Mouse (Mus musculus) stomach, embryonic 16.5 days (tissue): ENCODE measurements around the gene Kif3a. TPM values are rescaled to one million over a fixed set of nuclear protein-coding genes. Genes with fewer than 3 reads are reported as not detected.
A peak's percentile ranks its signal among the peaks of the same experiment; 100 is the strongest.

Experiments
- ATAC-seq: fragments of 200-750 bp; cut with Nextera tagmentation; 2 replicates; pipeline ENCODE4 v1.8.0; 2017; ENCODE audit warnings: moderate number of reproducible peaks, moderate TSS enrichment; ENCODE audit not compliant: insufficient read depth, low FRiP score
- H3K27ac ChIP-seq: fragments of 300-500 bp; sonication (generic); 2 replicates; pipeline ENCODE4 v1.5.1; 2014; ENCODE audit warnings: low read length
- H3K27me3 ChIP-seq: fragments of 300-500 bp; sonication (generic); 2 replicates; pipeline ENCODE4 v1.6.1; 2014; ENCODE audit warnings: low read length, control low read depth, mixed read lengths; ENCODE audit not compliant: control insufficient read depth, insufficient read depth
- H3K36me3 ChIP-seq: fragments of 300-500 bp; sonication (generic); 2 replicates; pipeline ENCODE4 v1.6.1; 2014; ENCODE audit warnings: low read length; ENCODE audit not compliant: control insufficient read depth, insufficient read depth
- H3K4me1 ChIP-seq: fragments of 300-500 bp; sonication (generic); 2 replicates; pipeline ENCODE4 v1.6.1; 2014; ENCODE audit warnings: low read length, control low read depth, mixed read lengths; ENCODE audit not compliant: control insufficient read depth, insufficient read depth
- H3K4me2 ChIP-seq: fragments of 300-500 bp; sonication (generic); 2 replicates; pipeline ENCODE4 v1.6.1; 2014; ENCODE audit warnings: low read depth, low read length, mixed read lengths
- H3K4me3 ChIP-seq: fragments of 300-500 bp; sonication (generic); replicated peaks from 2 replicates; pipeline ENCODE4 v1.5.1; 2014; ENCODE audit warnings: mild to moderate bottlenecking, low read length
- H3K9ac ChIP-seq: fragments of 300-500 bp; sonication (generic); 2 replicates; pipeline ENCODE4 v1.6.1; 2014; ENCODE audit warnings: low read length
- H3K9me3 ChIP-seq: fragments of 300-500 bp; sonication (generic); replicated peaks from 2 replicates; pipeline ENCODE4 v1.6.1; 2016; ENCODE audit warnings: low read length, control low read depth; ENCODE audit not compliant: control insufficient read depth
- WGBS: fragments of 180-500 bp; shearing (Covaris S2); extraction: QIAGEN DNeasy Blood & Tissue Kit; methylation state at CpG from one replicate; pipeline ENCODE4 v1.1.7; 2014; 5-methylcytosine and 5-hydroxymethylcytosine counted together
- polyA plus RNA-seq: library from polyadenylated mRNA; unstranded; fragments of >200 nt; fragmentation: Nextera tagmentation; extraction: Ambion mirVana; gene quantifications from 2 replicates; pipeline ENCODE4 v1.2.1, GENCODE M21; 2015

Gene Kif3a
- polyA plus RNA-seq, 1 experiment from 2014 or later, result 57.0 TPM

GRCm38 (mm10) chr11:53539002-53539491 lies 28.1 kb upstream of the Kif3a start:
- H3K27me3 ChIP-seq, result no peaks in the 10 kb centered on the region
- no peaks in the 10 kb centered on the region for H3K4me1 ChIP-seq
- WGBS, result 73% methylated on average over 15 of the region's 15 CpGs
- no peaks in the 10 kb centered on the region for H3K9me3 ChIP-seq
- peaks cover 21% of the 10 kb centered on the region for H3K36me3 ChIP-seq
- no peak for ATAC-seq
- H3K4me2 ChIP-seq, result no peak overlapping the region
- H3K9ac ChIP-seq, result no peak overlapping the region
- H3K4me3 ChIP-seq, result no peak overlapping the region
- H3K27ac ChIP-seq, result no peak overlapping the region

GRCm38 (mm10) chr11:53540394-53540793 lies 26.8 kb upstream of the Kif3a start:
- Histone ChIP-seq H3K9me3 (no peaks in the 10 kb centered on the region), H3K9ac (no peak overlapping the region), H3K4me1 (no peaks in the 10 kb centered on the region), H3K36me3 (peaks cover 19% of the 10 kb centered on the region), H3K4me3 (no peak overlapping the region), H3K27ac (no peak overlapping the region), H3K4me2 (no peak overlapping the region), H3K27me3 (no peaks in the 10 kb centered on the region)
- 92% methylated on average over 3 of the region's 3 CpGs for WGBS
- ATAC-seq, result no peak

GRCm38 (mm10) chr11:53541222-53541621 lies 26.0 kb upstream of the Kif3a start:
- Histone ChIP-seq H3K4me3 (no peak overlapping the region), H3K27ac (no peak overlapping the region), H3K9ac (no peak overlapping the region), H3K4me1 (no peaks in the 10 kb centered on the region), H3K9me3 (no peaks in the 10 kb centered on the region), H3K36me3 (peaks cover 15% of the 10 kb centered on the region), H3K27me3 (no peaks in the 10 kb centered on the region), H3K4me2 (no peak overlapping the region)
- 81% methylated on average over 11 of the region's 11 CpGs for WGBS
- no peak for ATAC-seq

DNA sequence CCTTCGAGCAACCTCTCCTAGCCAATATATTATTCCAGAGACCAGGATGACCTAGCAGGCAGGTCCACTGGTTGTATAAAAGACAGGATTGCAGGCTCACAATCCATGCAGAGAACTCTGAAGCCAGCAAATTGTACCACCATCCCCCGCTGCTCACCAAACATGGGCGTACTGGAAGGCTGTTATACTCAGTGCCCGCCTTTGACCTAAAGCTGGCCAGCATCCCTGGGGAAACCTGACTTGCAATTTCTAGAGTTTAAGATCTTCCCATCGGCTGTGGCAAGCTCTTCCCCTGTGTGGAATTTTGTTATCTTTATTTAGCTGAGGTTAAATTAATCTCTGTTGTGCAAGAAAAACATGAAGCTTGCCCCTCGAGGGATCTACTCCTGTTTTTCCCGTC lies 24.2 kb upstream of the Kif3a start:
- Histone ChIP-seq H3K4me3 (no peak overlapping the region), H3K4me2 (no peak overlapping the region), H3K4me1 (no peaks in the 10 kb centered on the region), H3K36me3 (0 out of 2 replicates have a peak, but pooled peaks cover 5% of the 10 kb centered on the region), H3K9me3 (no peaks in the 10 kb centered on the region), H3K27ac (no peak overlapping the region), H3K9ac (no peak overlapping the region), H3K27me3 (no peaks in the 10 kb centered on the region)
- WGBS, result 63% methylated on average over 7 of the region's 7 CpGs
- no peak for ATAC-seq

DNA sequence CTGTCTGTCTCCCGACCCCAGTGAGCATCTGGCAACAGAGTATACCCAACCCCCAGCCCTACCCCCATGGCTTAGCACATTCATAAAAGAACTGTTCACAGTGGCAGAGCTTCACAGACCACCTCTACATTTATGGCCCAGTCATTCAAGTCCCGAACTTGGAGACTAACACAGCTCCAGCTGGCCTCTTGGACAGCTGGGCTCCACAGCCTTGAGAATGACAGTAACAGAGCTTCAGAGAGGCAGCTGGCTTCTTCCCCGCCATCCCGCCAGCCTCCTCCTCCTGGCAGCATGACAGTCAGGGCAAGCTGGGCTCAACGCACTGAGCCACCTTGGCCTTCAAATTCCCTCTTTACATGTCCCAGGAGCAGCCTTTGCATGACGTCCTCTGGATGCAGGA lies 20.9 kb upstream of the Kif3a start:
- H3K4me2 ChIP-seq, result no peak overlapping the region
- ATAC-seq, result no peak
- 51% methylated on average over 6 of the region's 6 CpGs for WGBS
- H3K36me3 ChIP-seq, result no peaks in the 10 kb centered on the region
- H3K9ac ChIP-seq, result no peak overlapping the region
- no peak overlapping the region for H3K4me3 ChIP-seq
- no peaks in the 10 kb centered on the region for H3K4me1 ChIP-seq
- no peaks in the 10 kb centered on the region for H3K27me3 ChIP-seq
- no peaks in the 10 kb centered on the region for H3K9me3 ChIP-seq
- H3K27ac ChIP-seq, result no peak overlapping the region

DNA sequence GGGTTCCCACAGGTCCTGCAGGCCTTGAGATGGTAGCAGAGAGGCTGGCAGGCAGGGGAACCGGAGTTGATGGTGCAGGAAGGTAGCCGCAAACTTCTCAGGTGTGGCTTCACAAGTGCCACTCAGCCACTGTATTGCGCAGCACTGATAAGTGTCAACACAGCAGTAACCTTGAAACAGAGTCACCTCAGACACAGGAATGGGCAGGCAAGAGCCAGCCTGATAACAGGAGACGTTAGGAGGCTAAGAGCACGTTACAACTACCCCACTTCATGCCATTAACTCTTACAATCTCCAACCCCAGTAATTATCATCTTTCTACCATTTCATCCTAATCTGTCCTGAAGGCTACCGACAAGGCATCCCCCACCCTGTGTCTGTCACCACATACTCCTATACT lies 19.6 kb upstream of the Kif3a start:
- no peaks in the 10 kb centered on the region for H3K36me3 ChIP-seq
- H3K4me2 ChIP-seq, result no peak overlapping the region
- H3K9ac ChIP-seq, result no peak overlapping the region
- peak; percentile 61 for ATAC-seq
- no peak overlapping the region for H3K27ac ChIP-seq
- H3K4me3 ChIP-seq, result no peak overlapping the region
- H3K9me3 ChIP-seq, result no peaks in the 10 kb centered on the region
- 73% methylated on average over 6 of the region's 6 CpGs for WGBS
- no peaks in the 10 kb centered on the region for H3K4me1 ChIP-seq
- H3K27me3 ChIP-seq, result no peaks in the 10 kb centered on the region

GRCm38 (mm10) chr11:53548036-53548605 lies 19.1 kb upstream of the Kif3a start:
- H3K9me3 ChIP-seq, result no peaks in the 10 kb centered on the region
- H3K9ac ChIP-seq, result no peak overlapping the region
- no peaks in the 10 kb centered on the region for H3K27me3 ChIP-seq
- H3K36me3 ChIP-seq, result no peaks in the 10 kb centered on the region
- no peak overlapping the region for H3K4me3 ChIP-seq
- H3K4me1 ChIP-seq, result no peaks in the 10 kb centered on the region
- no peak for ATAC-seq
- no peak overlapping the region for H3K4me2 ChIP-seq
- H3K27ac ChIP-seq, result no peak overlapping the region
- 81% methylated on average over 19 of the region's 19 CpGs for WGBS

- WGBS, result 80% methylated on average over 1 of the region's 1 CpGs
- no peak overlapping the region for H3K27ac ChIP-seq
- H3K4me2 ChIP-seq, result no peak overlapping the region
- no peak for ATAC-seq
- H3K4me3 ChIP-seq, result no peak overlapping the region
- H3K9ac ChIP-seq, result no peak overlapping the region
- no peaks in the 10 kb centered on the region for H3K4me1 ChIP-seq
- H3K9me3 ChIP-seq, result no peaks in the 10 kb centered on the region
- no peaks in the 10 kb centered on the region for H3K27me3 ChIP-seq
- no peaks in the 10 kb centered on the region for H3K36me3 ChIP-seq
These were observed 16.5 kb upstream of the Kif3a start for GRCm38 (mm10) chr11:53550714-53551113.

DNA sequence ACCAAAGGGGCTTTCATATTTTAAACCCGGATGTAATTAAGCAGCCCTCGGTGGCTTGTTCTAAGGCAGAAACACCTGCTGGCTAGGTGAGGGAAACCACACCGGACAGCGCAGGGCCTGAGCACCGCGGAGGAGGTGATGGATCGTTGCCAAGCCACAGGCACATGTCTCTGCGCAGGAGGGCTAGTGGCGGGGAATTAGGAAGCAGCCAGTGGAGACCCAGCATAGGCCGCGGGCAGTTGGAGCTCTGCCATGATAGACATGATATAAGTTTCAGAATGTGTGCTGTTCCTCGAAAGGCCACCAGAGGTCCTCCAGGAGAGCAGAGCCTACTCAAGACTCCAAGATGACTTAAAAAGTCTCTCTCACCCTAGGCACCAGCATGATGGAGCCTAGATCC lies 15.4 kb upstream of the Kif3a start:
- Histone ChIP-seq H3K27me3 (no peaks in the 10 kb centered on the region), H3K4me1 (no peaks in the 10 kb centered on the region), H3K4me2 (no peak overlapping the region), H3K4me3 (no peak overlapping the region), H3K9me3 (no peaks in the 10 kb centered on the region), H3K36me3 (no peaks in the 10 kb centered on the region), H3K27ac (no peak overlapping the region), H3K9ac (no peak overlapping the region)
- WGBS, result 70% methylated on average over 12 of the region's 12 CpGs
- no peak for ATAC-seq
